Mouse (Mus musculus) MEL (cell line): ENCODE measurements around the gene Ece2. TPM values are rescaled to one million over a fixed set of nuclear protein-coding genes. Genes with fewer than 3 reads are reported as not detected.

Source experiments
- DNase-seq: peaks from one replicate; pipeline ENCODE4 v3.0.0; 2011; ENCODE audit warnings: low read depth, low spot score
- H3K27ac ChIP-seq: 2 replicates; pipeline ENCODE4 v1.5.1; 2012; ENCODE audit warnings: low read depth, mild to moderate bottlenecking, control low read depth, low read length, moderate library complexity; ENCODE audit not compliant: control insufficient read depth
- H3K27me3 ChIP-seq, 2 experiments: fragments of 150-350 bp in 1 of 2; sonication (generic) in 1 of 2; 2 replicates each; pipeline ENCODE4 v1.6.1; 2012; ENCODE audit warnings: low read length in 2 of 2, mild to moderate bottlenecking in 2 of 2, improper control_type of control experiment in 1 of 2, moderate library complexity in 1 of 2; ENCODE audit not compliant: insufficient read depth in 2 of 2, control insufficient read depth in 1 of 2
- H3K36me3 ChIP-seq, 2 experiments: 2 replicates each; pipeline ENCODE4 v1.6.1; 2012 to 2014; ENCODE audit warnings: low read length in 2 of 2, improper control_type of control experiment in 1 of 2, inconsistent platforms in 1 of 2, mild to moderate bottlenecking in 1 of 2; ENCODE audit not compliant: insufficient read depth in 2 of 2, control insufficient read depth in 1 of 2
- H3K4me1 ChIP-seq, 2 experiments: fragments of 150-350 bp in 1 of 2; sonication (generic) in 1 of 2; 2 replicates each; pipeline ENCODE4 v1.6.1; 2012; ENCODE audit warnings: low read length in 2 of 2, improper control_type of control experiment in 1 of 2, mild to moderate bottlenecking in 1 of 2; ENCODE audit not compliant: insufficient read depth in 2 of 2, control insufficient read depth in 1 of 2
- H3K4me3 ChIP-seq, 2 experiments: fragments of 150-350 bp in 1 of 2; sonication (generic) in 1 of 2; 2 replicates each; pipeline ENCODE4 v1.5.1; 2012; ENCODE audit warnings: low read depth in 2 of 2, low read length in 2 of 2, mild to moderate bottlenecking in 2 of 2, moderate library complexity in 2 of 2, control low read depth in 1 of 2, improper control_type of control experiment in 1 of 2; ENCODE audit not compliant: control insufficient read depth in 1 of 2, insufficient read depth in 1 of 2
- H3K79me2 ChIP-seq: 2 replicates; pipeline ENCODE4 v1.6.1; 2012; ENCODE audit warnings: mild to moderate bottlenecking, low read length, moderate library complexity; ENCODE audit not compliant: control insufficient read depth, poor library complexity, insufficient read depth
- H3K9ac ChIP-seq: 2 replicates; pipeline ENCODE4 v1.6.1; 2012; ENCODE audit warnings: low read depth, mild to moderate bottlenecking, control low read depth, low read length, moderate library complexity; ENCODE audit not compliant: control insufficient read depth, poor library complexity, severe bottlenecking
- H3K9me3 ChIP-seq: fragments of 150-350 bp; sonication (generic); replicated peaks from 2 replicates; pipeline ENCODE4 v1.6.1; 2012; ENCODE audit warnings: mild to moderate bottlenecking, low read length, improper control_type of control experiment, moderate library complexity; ENCODE audit not compliant: insufficient read depth
- CHD1 ChIP-seq: IDR thresholded peaks from 2 replicates; pipeline ENCODE4 v1.6.1; 2012; ENCODE audit warnings: low read depth, mild to moderate bottlenecking, inconsistent platforms, low read length, improper control_type of control experiment
- CHD2 ChIP-seq: IDR thresholded peaks from 2 replicates; pipeline ENCODE4 v1.6.1; 2011; ENCODE audit warnings: low read length, improper control_type of control experiment
- E2F4 ChIP-seq: IDR thresholded peaks from 2 replicates; pipeline ENCODE4 v1.6.1; 2011; ENCODE audit warnings: low read depth, low read length, improper control_type of control experiment, borderline replicate concordance
- EP300 ChIP-seq, 2 experiments: IDR thresholded peaks; 2 replicates each; pipeline ENCODE4 v1.6.1; 2011; ENCODE audit warnings: improper control_type of control experiment in 2 of 2, low read length in 2 of 2, low read depth in 1 of 2, mild to moderate bottlenecking in 1 of 2
- GABPA ChIP-seq: IDR thresholded peaks from 2 replicates; pipeline ENCODE4 v1.6.1; 2012; ENCODE audit warnings: low read depth, mild to moderate bottlenecking, inconsistent platforms, low read length, improper control_type of control experiment, moderate library complexity
- GATA1 ChIP-seq: IDR thresholded peaks from 2 replicates; pipeline ENCODE4 v1.6.1; 2011; ENCODE audit warnings: low read depth, low read length, improper control_type of control experiment
- HCFC1 ChIP-seq: IDR thresholded peaks from 2 replicates; pipeline ENCODE4 v1.6.1; 2012; ENCODE audit warnings: low read depth, mild to moderate bottlenecking, inconsistent platforms, low read length, improper control_type of control experiment, moderate library complexity
- JUND ChIP-seq: IDR thresholded peaks from 2 replicates; pipeline ENCODE4 v1.6.1; 2011; ENCODE audit warnings: low read depth, mild to moderate bottlenecking, improper control_type of control experiment, low read length
- KAT2A ChIP-seq: conservative IDR thresholded peaks from 2 replicates; pipeline ENCODE4 v1.6.1; 2012; ENCODE audit warnings: low read depth, low read length, improper control_type of control experiment, inconsistent platforms
- MAX ChIP-seq: IDR thresholded peaks from 2 replicates; pipeline ENCODE4 v1.6.1; 2011; ENCODE audit warnings: low read length, improper control_type of control experiment
- MXI1 ChIP-seq: IDR thresholded peaks from 2 replicates; pipeline ENCODE4 v1.6.1; 2011; ENCODE audit warnings: mild to moderate bottlenecking, low read depth, low read length, improper control_type of control experiment
- MYC ChIP-seq: IDR thresholded peaks from 2 replicates; pipeline ENCODE4 v1.6.1; 2011; ENCODE audit warnings: low read depth, mild to moderate bottlenecking, low read length, improper control_type of control experiment, moderate library complexity
- NRF1 ChIP-seq: IDR thresholded peaks from 2 replicates; pipeline ENCODE4 v1.6.1; 2014; ENCODE audit warnings: low read depth, mild to moderate bottlenecking, inconsistent platforms, low read length, improper control_type of control experiment, moderate library complexity; ENCODE audit not compliant: poor library complexity, insufficient read depth, severe bottlenecking
- POLR2A ChIP-seq, 2 experiments: IDR thresholded peaks; 2 replicates each; pipeline ENCODE4 v1.6.1; 2011 to 2012; ENCODE audit warnings: low read length in 2 of 2, mild to moderate bottlenecking in 2 of 2, control low read depth in 1 of 2, improper control_type of control experiment in 1 of 2, low read depth in 1 of 2, moderate library complexity in 1 of 2; ENCODE audit not compliant: control insufficient read depth in 1 of 2, insufficient read depth in 1 of 2, poor library complexity in 1 of 2
- POLR2AphosphoS2 ChIP-seq: IDR thresholded peaks from 2 replicates; pipeline ENCODE4 v1.6.1; 2011; ENCODE audit warnings: low read length, improper control_type of control experiment
- RAD21 ChIP-seq: IDR thresholded peaks from 2 replicates; pipeline ENCODE4 v1.6.1; 2011; ENCODE audit warnings: mild to moderate bottlenecking, low read depth, low read length, improper control_type of control experiment
- RCOR1 ChIP-seq: IDR thresholded peaks from 2 replicates; pipeline ENCODE4 v1.6.1; 2012; ENCODE audit warnings: low read depth, mild to moderate bottlenecking, inconsistent platforms, low read length, improper control_type of control experiment
- TCF12 ChIP-seq: IDR thresholded peaks from 2 replicates; pipeline ENCODE4 v1.6.1; 2014; ENCODE audit warnings: low read depth, mild to moderate bottlenecking, inconsistent platforms, low read length, improper control_type of control experiment, moderate library complexity
- ZC3H11A ChIP-seq: IDR thresholded peaks from 2 replicates; pipeline ENCODE4 v1.6.1; 2012; ENCODE audit warnings: low read depth, mild to moderate bottlenecking, inconsistent platforms, low read length, improper control_type of control experiment
- ZKSCAN1 ChIP-seq: IDR thresholded peaks from 2 replicates; pipeline ENCODE4 v1.6.1; 2012; ENCODE audit warnings: low read depth, mild to moderate bottlenecking, inconsistent platforms, low read length, improper control_type of control experiment, moderate library complexity
- ZNF384 ChIP-seq: IDR thresholded peaks from 2 replicates; pipeline ENCODE4 v1.6.1; 2012; ENCODE audit warnings: low read depth, mild to moderate bottlenecking, inconsistent platforms, low read length, improper control_type of control experiment
- polyA plus RNA-seq, 2 experiments: library from polyadenylated mRNA; stranded (reverse) in 1 of 2; unstranded in 1 of 2; fragments of >175 nt in 1 of 2; fragments of >200 nt in 1 of 2; gene quantifications; 2 replicates each; pipeline versions ENCODE4 v1.2.1 to v1.2.4; 2012; ENCODE audit warnings: low replicate concordance in 2 of 2, low read depth in 1 of 2; ENCODE audit not compliant: insufficient read length in 2 of 2, insufficient read depth in 1 of 2, missing spikeins in 1 of 2
- total RNA-seq: library from RNA; depleted of rRNA; stranded (reverse); fragments of 300-350 nt; gene quantifications from 2 replicates; pipeline ENCODE4 v1.2.3, GENCODE M21; 2012

The Ece2 gene
- total and polyA plus RNA-seq, 3 experiments: 4.9 to 7.4 TPM; not detected in 1

DNA sequence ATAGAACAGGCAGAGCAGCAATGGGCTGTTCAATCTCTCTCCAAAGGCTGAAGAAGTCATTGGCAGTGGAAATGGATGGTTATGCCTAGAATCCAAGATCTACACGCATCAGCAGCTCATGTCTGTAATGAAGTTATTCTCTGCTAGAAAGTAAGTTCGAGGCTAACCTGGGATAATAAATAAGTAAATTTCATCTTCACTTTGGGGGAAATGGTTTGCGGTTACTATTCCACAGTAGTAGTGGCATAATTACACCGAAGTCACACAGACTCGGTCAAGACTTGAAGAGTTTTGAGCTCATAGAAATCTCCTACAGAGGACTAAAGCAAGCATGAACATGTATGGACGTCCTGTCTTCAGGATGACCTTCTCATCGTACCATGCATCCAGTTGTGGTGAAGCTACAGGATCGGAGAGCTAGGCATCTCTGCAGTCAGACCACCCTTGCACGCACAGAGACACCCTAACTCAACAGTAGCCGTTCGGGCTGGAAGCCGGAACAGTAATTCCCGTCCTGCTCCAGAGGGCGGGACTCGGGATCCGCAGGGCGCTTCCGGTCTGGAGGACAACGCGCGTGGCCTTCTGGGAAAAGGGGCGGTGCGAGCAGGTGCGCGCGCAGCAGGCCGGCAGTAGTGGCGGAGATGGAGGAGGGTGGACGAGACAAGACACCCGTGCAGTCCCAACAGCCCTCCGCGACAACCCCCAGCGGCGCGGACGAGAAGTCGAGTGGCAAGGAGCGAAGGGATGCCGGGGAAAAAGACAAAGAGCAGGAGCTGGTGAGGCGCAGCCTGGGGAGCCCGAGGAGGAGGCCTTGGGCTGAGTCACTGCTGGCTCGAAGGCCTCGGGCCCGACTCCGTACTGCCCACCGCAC lies 21.7 kb downstream of the Ece2 start, which contains the start of gene Psmd2 (continued):
- TF ChIP-seq MYC: peak; percentile 67
- 0 out of 2 replicates have a peak, but pooled peaks have one; percentile 13 for TF ChIP-seq ZNF384
- TF ChIP-seq ZC3H11A: no peak
- TF ChIP-seq ZKSCAN1: peak; percentile 43; the same call in 1 of the 2 replicates

DNA sequence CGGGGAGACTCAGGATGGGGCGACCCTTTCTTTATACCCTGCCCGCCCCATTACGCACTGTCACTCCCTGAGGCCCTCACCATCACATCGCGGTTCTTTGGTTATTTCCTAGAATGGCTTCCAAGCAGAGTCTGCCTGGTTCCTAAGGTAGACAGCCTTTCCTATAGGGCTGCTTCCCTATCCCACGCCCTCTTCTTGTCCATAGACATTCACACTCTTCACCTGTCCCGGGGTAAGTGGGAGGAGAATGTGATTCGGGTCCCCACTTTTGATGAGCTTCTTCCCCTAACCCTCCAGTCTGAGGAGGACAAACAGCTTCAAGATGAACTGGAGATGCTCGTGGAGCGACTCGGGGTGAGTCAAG lies 22.3 kb downstream of the Ece2 start:
- Histone ChIP-seq H3K9me3 (no peaks in the 10 kb centered on the region), H3K27me3 (no peaks in the 10 kb centered on the region), H3K79me2 (peaks cover 23% of the 10 kb centered on the region), H3K9ac (peak overlapping the region; percentile 81), H3K4me3 (peak overlapping the region; percentile 81 to 94), H3K27ac (no peak overlapping the region; the same call in 1 of the 2 replicates), H3K36me3 (peaks cover 8 to 13% of the 10 kb centered on the region in 2 experiments), H3K4me1 (peaks cover 0 to 8% of the 10 kb centered on the region in 2 experiments)
- DNase-seq: no peak
- TF ChIP-seq POLR2A (IDR thresholded peaks at IDR 0.05; ENCODE audit: control insufficient read depth in 1 of 2, insufficient read depth in 1 of 2, low read depth in 1 of 2, low read length in 2 of 2, poor library complexity in 1 of 2) (no peak), JUND (no peak), ZC3H11A (no peak), CHD2 (no peak), NRF1 (no peak), RCOR1 (no peak), TCF12 (no peak), E2F4 (no peak), RAD21 (no peak), KAT2A (no peak), GABPA (no peak), HCFC1 (no peak), POLR2AphosphoS2 (no peak), CHD1 (no peak), MAX (no peak), ZKSCAN1 (no peak), EP300 (IDR thresholded peaks at IDR 0.05; ENCODE audit: low read depth in 1 of 2, low read length in 2 of 2) (no peak), GATA1 (no peak), MXI1 (no peak)
